Mouse (Mus musculus) kidney, postnatal 10 days (tissue): Measurements from ENCODE around the gene 6030445D17Rik.

ENCODE experiments used
- DNase-seq: peaks from one replicate; pipeline ENCODE4 v3.0.0; 2021; ENCODE audit warnings: mixed read lengths

6030445D17Rik gene

GRCm38 (mm10) chr4:136461206-136461605 lies 844 bp upstream of the 6030445D17Rik start:
- DNase-seq, result no peak

DNA sequence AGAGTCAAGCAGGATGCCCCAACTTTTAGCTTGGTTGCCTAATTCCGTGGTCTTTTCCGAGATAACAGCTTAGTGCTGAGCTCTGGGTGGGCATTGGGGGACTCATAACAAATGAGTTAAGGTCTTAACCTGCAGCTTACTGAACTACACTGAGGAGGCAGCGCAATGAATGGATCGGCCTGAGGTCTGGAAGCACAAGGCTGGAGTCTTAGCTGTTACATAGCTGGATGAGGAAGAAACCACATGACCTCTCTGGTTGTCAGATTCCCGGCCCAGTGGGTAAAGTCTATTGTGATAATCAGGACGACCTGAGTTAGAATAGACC lies 327 bp upstream of the 6030445D17Rik start:
- no peak for DNase-seq

DNA sequence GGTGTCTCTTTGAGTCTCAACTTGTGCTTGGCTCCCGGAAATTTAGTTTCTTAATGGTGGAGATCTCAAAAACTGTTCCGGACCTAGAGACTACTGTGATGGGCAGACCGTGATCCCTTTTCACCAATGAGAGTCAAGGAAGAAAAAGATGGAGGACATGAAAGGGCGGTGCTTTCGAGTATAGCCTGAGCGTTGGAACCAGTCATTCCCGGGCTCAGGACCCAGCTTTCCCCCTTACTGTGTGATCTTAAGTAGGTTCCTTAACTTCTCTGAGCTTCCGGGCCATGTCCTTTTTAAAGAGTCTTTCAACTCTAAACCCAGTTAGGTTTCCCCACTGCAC lies 759 bp downstream of the 6030445D17Rik start:
- DNase-seq, result no peak

DNA sequence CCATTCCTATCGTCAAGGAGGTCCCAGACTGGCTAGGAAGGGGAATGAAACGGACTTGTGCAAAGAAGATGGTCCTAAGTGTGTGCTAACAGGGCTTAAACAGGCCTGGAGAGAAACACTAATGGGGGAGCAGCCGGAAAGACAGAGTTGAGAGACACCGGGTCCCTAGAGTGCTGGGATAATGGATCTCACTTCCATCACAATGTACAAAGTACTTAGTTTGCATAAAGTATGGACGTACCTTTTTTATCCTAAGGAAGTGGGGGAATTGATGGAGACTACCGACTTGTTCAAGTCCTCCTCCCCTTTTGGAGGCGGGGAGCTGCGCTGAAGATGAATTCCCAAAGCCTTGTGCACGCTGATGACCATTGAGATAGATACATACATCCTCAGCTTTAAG lies 1.4 kb downstream of the 6030445D17Rik start:
- DNase-seq, result no peak

DNA sequence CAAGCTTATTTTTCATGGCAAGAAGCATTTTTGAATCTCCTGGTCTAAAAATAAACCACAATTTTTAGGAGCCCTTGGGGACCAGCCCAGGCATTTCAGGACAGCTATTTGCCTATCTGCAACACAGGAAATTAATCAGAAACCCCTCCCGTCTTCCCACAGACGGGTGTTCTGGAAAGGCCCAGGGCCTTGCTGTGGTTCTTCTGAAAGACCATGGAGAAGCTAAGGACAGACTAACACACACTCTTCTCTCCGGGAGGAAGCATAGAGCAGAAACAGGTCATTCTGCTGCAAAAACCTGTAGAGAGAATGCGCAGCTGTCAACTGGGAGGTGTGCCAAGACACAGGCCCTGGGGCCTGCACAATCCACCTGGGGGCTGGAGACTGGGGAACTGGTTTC lies 4.2 kb downstream of the 6030445D17Rik start:
- DNase-seq, result peak; percentile 62

- DNase-seq, result peak; percentile 32
Observed at GRCm38 (mm10) chr4:136468553-136469327, 6.7 kb downstream of the 6030445D17Rik start.

- peak; percentile 96 for DNase-seq
Observed at GRCm38 (mm10) chr4:136469371-136469903, 7.4 kb downstream of the 6030445D17Rik start, which contains the start of gene Luzp1. Luzp1 (plus strand) TSS chr4:136469761.

- peak; percentile 79 for DNase-seq
Observed at GRCm38 (mm10) chr4:136469941-136470346, 7.9 kb downstream of the 6030445D17Rik start.

- DNase-seq, result peak; percentile 74
Observed at GRCm38 (mm10) chr4:136470347-136471071, 8.5 kb downstream of the 6030445D17Rik start.

GRCm38 (mm10) chr4:136476692-136477091 lies 14.6 kb downstream of the 6030445D17Rik start:
- DNase-seq, result no peak

DNA sequence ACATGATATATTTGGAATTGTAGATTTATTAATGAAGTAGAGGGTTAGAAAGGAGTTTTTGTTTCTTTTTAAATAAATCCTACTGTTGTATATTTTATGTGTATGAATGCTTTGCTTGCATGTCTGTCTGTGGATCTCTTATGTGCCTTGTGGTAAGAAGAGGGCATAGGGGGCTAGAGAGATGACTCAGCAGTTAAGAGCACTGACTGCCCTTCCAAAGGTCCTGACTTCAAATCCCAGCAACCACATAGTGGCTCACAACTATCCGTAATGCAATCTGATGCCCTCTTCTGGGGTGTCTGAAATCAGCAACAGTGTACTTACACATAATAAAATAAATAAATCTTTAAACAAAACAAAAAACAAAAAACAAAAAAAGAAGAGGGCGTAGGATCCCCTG lies 24.5 kb downstream of the 6030445D17Rik start:
- DNase-seq, result no peak

DNA sequence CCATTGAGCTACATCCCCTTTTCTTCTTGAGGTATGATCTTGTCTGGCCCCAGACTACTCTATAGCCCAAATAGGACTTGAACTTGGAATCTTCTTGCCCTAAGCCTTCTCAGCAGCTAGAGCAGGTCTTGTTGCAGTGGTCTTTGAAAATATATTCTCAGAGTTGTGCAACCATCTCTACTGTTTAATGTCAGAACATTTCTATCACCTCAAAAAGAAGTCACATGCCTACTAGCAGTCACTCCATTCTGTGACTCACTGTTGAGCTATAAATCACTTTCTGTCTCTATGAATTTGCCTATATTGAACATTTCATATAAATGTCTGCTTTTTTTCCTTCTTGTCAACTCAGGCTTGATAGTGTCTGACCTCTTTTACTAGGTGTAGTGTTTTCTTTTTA lies 33.9 kb downstream of the 6030445D17Rik start:
- no peak for DNase-seq

DNA sequence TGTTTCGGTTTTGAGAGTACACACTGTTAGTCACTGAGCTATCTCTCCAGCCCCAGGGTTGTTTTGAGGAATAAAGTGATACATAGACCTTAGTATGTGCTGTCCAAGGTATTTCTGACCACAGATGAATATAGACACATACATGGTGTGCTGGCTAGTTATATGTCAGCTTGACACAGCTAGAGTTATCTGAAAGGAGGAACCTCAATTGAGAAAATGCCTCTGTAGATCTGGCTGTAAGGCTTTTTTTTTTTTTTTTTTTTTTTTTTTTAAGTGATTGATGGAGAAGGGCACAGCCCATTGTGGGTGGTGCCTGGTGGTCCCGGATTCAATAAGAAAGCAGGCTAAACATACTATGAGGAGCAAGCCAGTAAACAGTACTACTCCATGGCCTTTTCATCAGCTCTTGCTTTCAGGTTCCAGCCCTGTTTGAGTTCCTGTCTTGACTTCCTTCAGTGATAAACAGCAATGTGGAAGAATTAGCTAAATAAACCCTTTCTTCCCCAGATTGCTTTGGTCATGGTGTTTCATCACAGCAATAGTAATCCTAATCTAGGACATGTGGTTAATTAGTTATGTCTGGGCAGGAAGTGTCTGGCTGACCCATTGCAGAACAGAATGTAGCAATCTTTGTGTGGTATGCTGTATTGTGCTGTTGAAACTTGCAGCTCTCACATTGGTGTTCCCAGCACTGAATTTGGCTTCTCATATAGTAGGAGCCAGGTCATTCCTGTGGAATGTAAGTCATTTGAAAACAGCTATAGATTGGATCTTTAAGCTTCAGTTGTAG lies 43.6 kb downstream of the 6030445D17Rik start:
- DNase-seq, result no peak

DNA sequence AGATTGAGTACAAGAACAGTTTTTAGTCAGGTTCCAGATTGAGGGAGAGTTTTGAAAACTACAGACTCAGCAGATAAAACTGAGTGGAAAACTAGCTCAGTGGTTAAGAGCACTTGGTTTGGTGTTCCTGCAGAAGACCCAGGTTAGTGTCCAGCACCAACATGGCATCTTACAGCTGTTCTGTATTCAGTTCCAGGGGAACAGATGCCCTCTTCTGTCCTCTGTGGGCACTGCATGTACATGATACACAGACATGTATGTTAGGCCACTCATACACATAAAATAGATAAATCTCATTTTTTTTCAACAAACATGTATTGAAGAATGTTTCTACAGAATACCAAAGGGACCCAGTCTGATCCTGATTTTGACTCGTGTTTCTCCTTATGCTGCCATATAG lies 47.8 kb downstream of the 6030445D17Rik start:
- peak; percentile 50 for DNase-seq

GRCm38 (mm10) chr4:136511708-136512107 lies 49.7 kb downstream of the 6030445D17Rik start:
- DNase-seq, result peak; percentile 17

- DNase-seq, result peak; percentile 19
Observed at GRCm38 (mm10) chr4:136512905-136513304, 50.9 kb downstream of the 6030445D17Rik start.
